Mouse (Mus musculus) liver, postnatal 0 days (tissue): ENCODE results near the gene H2afy2.

ENCODE experiments used
- CTCF ChIP-seq: sonication (generic); IDR thresholded peaks from 2 replicates; pipeline ENCODE4 v1.5.1; 2016; ENCODE audit warnings: antibody characterized with exemption, low read depth
- EP300 ChIP-seq: IDR thresholded peaks from 2 replicates; pipeline ENCODE4 v1.6.1; 2016; ENCODE audit warnings: antibody characterized with exemption, low read depth, mild to moderate bottlenecking

- TF ChIP-seq CTCF (no peak), EP300 (no peak)
These were observed 36.6 kb downstream of the H2afy2 start for GRCm38 (mm10) chr10:61747302-61747701.
